8 mouse cellular contexts compared by ENCODE assay signal in the genomic region with DNA sequence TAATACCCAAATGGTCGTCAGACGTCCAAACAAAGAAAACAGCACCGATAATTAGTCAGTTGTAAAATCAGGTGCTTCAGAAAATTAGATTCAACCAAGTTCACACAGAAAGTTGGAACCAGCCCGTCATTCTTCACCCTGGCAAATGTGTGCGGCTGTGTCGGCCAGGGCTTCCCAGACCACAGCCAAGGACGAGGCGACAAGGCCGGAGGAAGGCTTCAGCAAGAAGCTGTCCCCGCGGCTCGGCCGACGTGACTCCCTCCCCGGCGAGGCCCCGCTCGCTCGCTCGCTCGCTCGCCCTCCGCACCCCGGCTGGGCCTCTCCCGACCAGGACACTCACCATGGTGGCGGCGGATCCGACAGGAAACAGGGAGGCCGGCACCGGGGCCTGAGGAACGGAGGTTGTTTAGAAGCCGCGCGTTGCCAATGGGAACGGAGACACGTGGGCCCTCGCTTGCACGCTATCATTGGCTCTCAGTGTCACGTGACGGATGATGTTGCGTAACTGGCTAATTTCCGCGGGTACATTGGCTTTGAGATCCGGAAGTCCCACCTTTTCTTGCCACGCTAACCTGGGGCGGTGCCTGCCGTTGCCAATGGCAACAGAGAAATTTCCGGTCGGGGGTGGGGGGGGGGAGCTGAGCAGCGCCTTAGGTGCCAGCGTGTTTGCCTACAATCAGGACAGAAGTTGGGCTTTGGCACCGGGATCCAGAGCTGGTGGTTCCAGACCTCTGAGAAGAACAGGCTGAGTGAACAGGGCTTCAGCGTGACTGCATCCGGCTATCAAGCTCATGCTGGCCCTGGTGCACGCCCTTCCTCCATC. TPM values are rescaled to one million over a fixed set of nuclear protein-coding genes. Genes with fewer than 3 reads are reported as not detected.
DNase-seq lines count a peak whose midpoint lies in the region; ATAC-seq lines count a peak whose summit lies in the region.

Gene Lztfl1 (minus strand): TSS at position 512 of the 823 bp plus-strand sequence.

- H3K4me1 ChIP-seq in hindbrain, embryonic 11.5 days (replicated peaks; ENCODE audit: control insufficient read depth, insufficient read depth, low read length) = no peaks in the 10 kb centered on the region

- peak within 1 kb of the TSS; percentile 50 for H3K4me2 ChIP-seq in hindbrain, embryonic 11.5 days (replicated peaks; ENCODE audit: low read depth, low read length)

- peak within 1 kb of the TSS; percentile 67 for H3K4me3 ChIP-seq in hindbrain, embryonic 11.5 days (ENCODE audit: low read depth, low read length)

- no peaks in the 10 kb centered on the region for H3K9me3 ChIP-seq in hindbrain, embryonic 11.5 days (ENCODE audit: control insufficient read depth, low read length)

- ATAC-seq in hindbrain, embryonic 11.5 days (ENCODE audit: low FRiP score) = peak; percentile 100

- no peaks in the 10 kb centered on the region for H3K27me3 ChIP-seq in hindbrain, embryonic 11.5 days (ENCODE audit: control insufficient read depth, insufficient read depth, low read length)

- peak within 1 kb of the TSS; percentile 56 for H3K9ac ChIP-seq in hindbrain, embryonic 11.5 days (ENCODE audit: low read depth, low read length)

- 0 out of 2 replicates have a peak within 1 kb of the TSS, but pooled peaks have one; percentile 31 for H3K27ac ChIP-seq in hindbrain, embryonic 11.5 days (ENCODE audit: low read depth, low read length)

- no peaks in the 10 kb centered on the region for H3K36me3 ChIP-seq in hindbrain, embryonic 11.5 days (ENCODE audit: control insufficient read depth, insufficient read depth, low read length)

- peak; percentile 98 for DNase-seq in Muller cell, postnatal 12 days (ENCODE audit: inconsistent ontology term)
- peak; percentile 97 for DNase-seq in cerebellum, adult 9-11 months
- peak; percentile 97 to 98 for DNase-seq in frontal cortex, adult 2 months (ENCODE audit: extremely low spot score in 1 of 2, low spot score in 1 of 2)
- DNase-seq in hindbrain, embryonic 11.5 days (ENCODE audit: low spot score) = peak; percentile 98
- peak; percentile 93 to 94 for DNase-seq in layer of hippocampus, postnatal 10 days (ENCODE audit: low spot score in 2 of 2)
- peak; percentile 98 for DNase-seq in lung, postnatal 10 days
- peak; percentile 93 for DNase-seq in ovary, postnatal 36 days (ENCODE audit: low spot score)
- DNase-seq in thymus, postnatal 25 days = peak; percentile 91

- WGBS in hindbrain, embryonic 11.5 days = 1% methylated on average over 55 of the region's 55 CpGs

RNA-seq across cellular contexts. Expression of gene Lztfl1, which starts in this region (rescaled TPM):
- polyA plus RNA-seq in frontal cortex, adult 2 months (2012; rRNA removed) = 30.1 and 34.0 TPM in 2 replicates
- polyA plus RNA-seq in hindbrain, embryonic 11.5 days (2014; fragmentation: Nextera tagmentation; extraction: Ambion mirVana) = 55.0 and 58.6 TPM in 2 replicates
- total RNA-seq in layer of hippocampus, postnatal 10 days (2021) = 10 to 100 TPM; 57.7 to 57.8 TPM

Comparison
In these comparisons a context has a peak if more than half of its experiments do, and no peak if none do; other contexts are left out.
1. Peak in every context shown above with its lines: DNase-seq, ATAC-seq, H3K4me3 ChIP-seq and H3K27ac ChIP-seq.